Mouse (Mus musculus) CD4-positive, CD25-positive, alpha-beta regulatory T cell, adult 4 months (primary cell): ENCODE data around the gene Txnrd3. TPM values are rescaled to one million over a fixed set of nuclear protein-coding genes. Genes with fewer than 3 reads are reported as not detected.

Experiments used
- polyA plus RNA-seq, 2 experiments: library from polyadenylated mRNA; unstranded; fragments of 100-300 nt; shearing (Covaris generic); gene quantifications; one replicate each; pipeline ENCODE4 v1.2.1; 2017

The Txnrd3 gene
- polyA plus RNA-seq, 2 experiments from 2014 or later: 0.30 to 0.48 TPM

Other genes starting within 250 kb of the Txnrd3 start
- 1 to 10 TPM; 5.1 to 6.7 TPM for gene Chchd6, start 48.3 kb upstream of the Txnrd3 start, polyA plus RNA-seq
- not detected for gene Vmn1r40, start 63.6 kb downstream of the Txnrd3 start, polyA plus RNA-seq
- not detected for gene Vmn1r41, start 96.8 kb downstream of the Txnrd3 start, polyA plus RNA-seq
- gene Vmn1r42, start 232.4 kb downstream of the Txnrd3 start, polyA plus RNA-seq: not detected
- gene Vmn1r43, start 232.4 kb downstream of the Txnrd3 start, polyA plus RNA-seq: under 1 TPM in 1 of 2 experiments, not detected in 1; 0.04 TPM
- gene Vmn1r44, start 239.7 kb downstream of the Txnrd3 start, polyA plus RNA-seq: not detected